42 mouse cellular contexts compared by ENCODE assay signal in the genomic region with DNA sequence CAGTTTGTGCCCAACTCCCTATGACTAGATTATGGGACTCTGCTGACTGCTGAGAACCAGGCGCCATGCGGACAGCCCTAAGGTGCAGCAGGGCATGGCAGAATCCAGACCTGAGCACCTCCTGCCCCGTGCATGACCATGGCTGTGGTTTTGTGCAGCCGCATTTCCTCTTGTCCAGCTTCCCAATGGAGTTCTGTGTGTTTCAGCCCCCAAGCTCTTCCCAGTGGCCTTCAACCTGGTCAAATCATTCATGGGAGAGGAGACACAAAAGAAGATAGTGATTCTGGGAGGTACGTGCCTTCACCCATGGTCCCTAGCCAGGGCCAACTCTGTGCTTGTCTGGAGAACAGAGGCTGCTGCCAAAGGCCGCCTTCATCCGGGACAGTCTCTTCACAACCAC. TPM values are rescaled to one million over a fixed set of nuclear protein-coding genes. Genes with fewer than 3 reads are reported as not detected.
"Had no signal": no experiment of that assay in that cellular context is flagged by ENCODE, and none has a peak within 500 bp of the region (broad histone marks: within the 10 kb centered on the region; RNA-seq: fewer than 3 reads in every experiment).

No protein-coding gene starts in this region.

- H3K27ac ChIP-seq: heart, embryonic 13.5 days; heart, embryonic 15.5 days; hindbrain, embryonic 10.5 days; hindbrain, embryonic 12.5 days; hindbrain, embryonic 13.5 days; hindbrain, embryonic 14.5 days; hindbrain, embryonic 15.5 days; hindbrain, postnatal 0 days; intestine, embryonic 15.5 days; kidney, embryonic 15.5 days; kidney, postnatal 0 days; layer of hippocampus, adult 2 months; left cerebral cortex, adult 2 months had no signal

- H3K27me3 ChIP-seq: heart, embryonic 12.5 days; heart, embryonic 15.5 days; hindbrain, embryonic 12.5 days; hindbrain, embryonic 13.5 days; hindbrain, embryonic 15.5 days; intestine, embryonic 15.5 days; kidney, embryonic 15.5 days had no signal

- H3K36me3 ChIP-seq: heart, embryonic 12.5 days; heart, embryonic 13.5 days; heart, embryonic 15.5 days; hindbrain, embryonic 10.5 days; hindbrain, embryonic 12.5 days; hindbrain, embryonic 13.5 days; hindbrain, embryonic 15.5 days; intestine, embryonic 15.5 days; kidney, embryonic 15.5 days had no signal

- H3K4me1 ChIP-seq: heart, embryonic 12.5 days; heart, embryonic 13.5 days; heart, embryonic 15.5 days; hindbrain, embryonic 10.5 days; hindbrain, embryonic 12.5 days; hindbrain, embryonic 13.5 days; hindbrain, embryonic 15.5 days; intestine, embryonic 15.5 days; kidney, embryonic 15.5 days had no signal

- H3K9me3 ChIP-seq: heart, embryonic 13.5 days; heart, embryonic 15.5 days; hindbrain, embryonic 10.5 days; hindbrain, embryonic 12.5 days; hindbrain, embryonic 13.5 days; hindbrain, embryonic 15.5 days; intestine, embryonic 15.5 days; kidney, embryonic 15.5 days had no signal

- H3K4me3 ChIP-seq: heart, embryonic 12.5 days; heart, embryonic 13.5 days; heart, embryonic 15.5 days; hindbrain, embryonic 10.5 days; hindbrain, embryonic 12.5 days; hindbrain, embryonic 13.5 days; hindbrain, embryonic 15.5 days; intestine, embryonic 15.5 days; kidney, embryonic 15.5 days; layer of hippocampus, adult 2 months; left cerebral cortex, adult 2 months had no signal

- DNase-seq: heart, postnatal 10 days; heart, postnatal 36 days; heart, postnatal 4 days; kidney, adult 11 months; kidney, adult 18-20 months; kidney, adult 2 months; kidney, adult 8-10 months; kidney, adult 9 months; kidney, postnatal 10 days; kidney, postnatal 14 days; kidney, postnatal 25 days; kidney, postnatal 36 days; kidney, postnatal 4 days; layer of hippocampus, adult 9-11 months; layer of hippocampus, postnatal 36 days had no signal

RNA-seq across cellular contexts. Expression of a gene that starts 11.8 kb away (rescaled TPM):
- total RNA-seq: heart, postnatal 4 days; hematopoietic stem cell, adult 5-6 weeks; hindbrain, postnatal 0 days; left cerebral cortex, adult 18-20 months; left cerebral cortex, adult 2 months had no signal
- polyA plus RNA-seq: heart, embryonic 11.5 days; heart, embryonic 12.5 days; heart, embryonic 13.5 days; heart, embryonic 14.5 days; heart, postnatal 0 days; hindbrain, embryonic 10.5 days; hindbrain, embryonic 11.5 days; hindbrain, embryonic 12.5 days; hindbrain, embryonic 13.5 days; hindbrain, embryonic 14.5 days; hindbrain, embryonic 15.5 days; hindbrain, embryonic 16.5 days; hindbrain, postnatal 0 days; inflammation-experienced regulatory T-cells, adult 6 months; kidney, embryonic 14.5 days; kidney, embryonic 15.5 days; kidney, postnatal 0 days had no signal

RNA-seq across cellular contexts. Expression of a gene that starts 21.6 kb away (rescaled TPM):
- total RNA-seq: heart, postnatal 36 days; heart, postnatal 4 days; hematopoietic stem cell, adult 5-6 weeks had no signal
- polyA plus RNA-seq: heart, embryonic 11.5 days; heart, embryonic 12.5 days; heart, embryonic 13.5 days; heart, embryonic 14.5 days; hindbrain, embryonic 10.5 days; hindbrain, embryonic 11.5 days; hindbrain, embryonic 12.5 days; inflammation-experienced regulatory T-cells, adult 6 months; intestine, embryonic 14.5 days; intestine, embryonic 15.5 days; intestine, embryonic 16.5 days; intestine, postnatal 0 days; kidney, embryonic 14.5 days; kidney, embryonic 15.5 days; kidney, postnatal 0 days; large intestine, adult 2 months had no signal

RNA-seq across cellular contexts. Expression of a gene that starts 59.6 kb away (rescaled TPM):
- polyA plus RNA-seq: heart, embryonic 14.5 days; inflammation-experienced regulatory T-cells, adult 6 months had no signal
